Mouse (Mus musculus) lung, postnatal 14 days (tissue): ENCODE measurements around the gene Pkp2.
"Not testable (repeated sequence)": the region's sequence is repeated elsewhere in the genome, so short reads cannot be mapped to it uniquely, and the experiment has no call there.

ENCODE experiments used
- DNase-seq: peaks from one replicate; pipeline ENCODE4 v3.0.0; 2021

Pkp2 gene

GRCm38 (mm10) chr16:16213079-16213760 is at the start of gene Pkp2:
Gene Pkp2, plus strand, starts transcription at chr16:16213318.
- peak; percentile 69 for DNase-seq

DNA sequence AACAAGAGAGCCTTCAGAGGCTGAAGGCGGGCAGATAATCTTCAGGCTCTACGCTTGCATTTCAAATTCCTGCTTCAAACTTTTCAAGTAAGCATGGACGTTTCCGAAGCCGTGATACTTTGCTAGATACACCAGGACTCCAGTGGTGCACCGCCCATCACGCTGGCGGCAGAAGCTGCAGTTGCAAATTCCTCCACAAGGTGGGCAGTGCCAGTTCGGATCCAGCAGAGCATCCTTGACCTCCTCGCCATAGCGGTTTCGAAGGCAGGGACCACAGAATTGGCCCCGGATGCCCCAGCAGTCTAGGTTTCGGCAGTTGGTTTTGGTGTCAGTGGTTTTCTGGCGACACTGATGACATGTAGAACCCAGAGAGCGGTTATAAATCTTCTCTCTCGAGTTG is 15.7 kb upstream of the Pkp2 start:
- no peak for DNase-seq

GRCm38 (mm10) chr16:16201991-16202390 is 11.1 kb upstream of the Pkp2 start:
- DNase-seq, result peak; percentile 39

DNA sequence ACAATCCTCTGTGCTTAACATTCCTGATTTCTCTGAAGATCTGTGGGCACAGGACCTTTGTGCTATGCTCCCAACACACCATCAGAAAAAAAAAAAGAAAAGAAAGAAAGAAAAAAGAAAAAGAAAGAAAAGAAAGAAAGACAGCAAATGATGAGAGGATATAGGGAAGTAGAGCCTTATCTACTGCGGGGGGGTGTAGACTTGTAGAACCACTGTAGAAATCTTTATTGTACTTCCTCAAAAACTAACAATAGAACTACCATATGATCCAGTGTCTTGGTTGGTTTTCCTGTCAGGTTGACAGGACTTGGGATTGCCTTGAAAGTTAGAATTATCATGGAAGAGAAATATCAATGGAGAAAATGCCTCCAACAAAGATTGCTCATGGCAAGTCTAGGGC is 8.5 kb upstream of the Pkp2 start:
- DNase-seq, result no peak

DNA sequence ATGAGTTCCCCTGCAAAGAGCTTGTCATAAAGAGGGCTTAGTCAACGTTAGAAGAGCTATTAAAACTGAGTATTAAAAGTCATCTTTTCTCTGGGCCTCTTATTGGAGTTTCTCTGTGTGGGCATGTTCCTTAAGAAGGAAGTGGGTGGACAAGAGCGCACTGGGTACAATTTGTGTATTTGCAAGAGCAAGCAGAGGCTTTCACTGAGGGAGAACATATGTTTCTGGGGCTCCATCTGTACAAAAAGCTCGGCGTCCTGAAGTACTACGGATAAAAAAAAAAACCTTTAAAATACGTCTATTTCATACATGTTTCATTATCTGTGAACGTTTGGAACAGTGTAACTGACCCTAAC is 417 bp upstream of the Pkp2 start:
- no peak for DNase-seq

DNA sequence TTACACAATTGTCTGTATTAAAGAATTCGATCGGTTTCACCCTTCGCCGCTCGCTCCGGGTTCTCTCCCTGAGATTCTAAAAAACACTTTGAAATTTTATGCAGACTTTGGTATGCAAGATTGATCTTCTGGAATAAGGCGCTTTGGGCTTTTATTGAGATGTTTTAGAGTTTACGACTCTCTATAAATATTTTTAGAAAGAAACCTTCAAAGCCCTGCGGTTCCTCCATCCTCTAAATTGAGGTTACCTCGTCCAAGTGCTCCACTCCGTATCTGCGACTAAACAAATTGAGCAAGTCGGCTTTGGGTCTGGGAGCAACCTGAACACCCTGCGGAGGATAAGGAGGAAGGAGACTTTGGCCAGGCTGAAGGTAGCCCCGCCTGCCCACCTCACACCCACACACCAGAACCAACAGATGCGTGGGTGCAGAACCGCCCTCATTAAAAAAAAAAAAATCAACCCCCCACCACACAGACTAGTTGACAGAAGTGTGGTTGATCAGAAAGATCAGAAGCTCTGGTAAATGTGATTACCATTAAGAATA is 715 bp downstream of the Pkp2 start:
- DNase-seq, result no peak

DNA sequence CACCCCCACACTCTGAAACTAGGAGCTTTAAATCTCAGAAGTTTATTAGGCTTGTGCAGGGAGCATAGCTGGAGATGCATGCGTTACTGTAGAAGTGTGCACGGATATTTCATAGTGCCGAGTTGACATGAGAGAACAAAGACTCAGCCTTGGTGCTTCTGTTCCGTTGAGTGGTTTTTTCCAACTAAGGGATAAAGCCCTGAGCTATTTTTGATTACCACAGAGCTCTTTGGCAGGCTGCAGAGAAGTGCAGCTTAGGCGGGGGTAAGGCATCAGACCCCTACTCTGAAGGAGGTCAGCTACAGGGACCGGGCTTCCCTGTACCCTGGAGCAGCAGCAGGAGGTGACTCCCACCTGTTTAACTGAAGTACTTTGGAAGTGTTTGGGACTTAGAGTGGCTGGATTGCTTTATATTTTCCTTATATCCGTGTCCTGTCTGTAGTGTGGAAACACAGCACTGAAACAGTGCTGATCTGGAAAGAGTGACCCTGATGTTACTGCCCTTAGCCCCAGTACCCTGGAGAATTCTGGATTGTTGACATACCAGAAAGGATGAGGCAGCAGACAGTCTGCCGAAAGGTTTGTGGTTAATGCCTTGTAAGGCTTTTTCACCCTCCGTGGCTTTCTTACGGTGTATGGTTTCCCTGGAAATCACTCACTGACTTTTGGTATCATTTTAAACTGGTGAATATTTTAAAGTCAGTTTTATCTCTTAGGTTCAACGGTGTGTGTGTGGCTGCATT is 2.7 kb downstream of the Pkp2 start:
- DNase-seq, result no peak

DNA sequence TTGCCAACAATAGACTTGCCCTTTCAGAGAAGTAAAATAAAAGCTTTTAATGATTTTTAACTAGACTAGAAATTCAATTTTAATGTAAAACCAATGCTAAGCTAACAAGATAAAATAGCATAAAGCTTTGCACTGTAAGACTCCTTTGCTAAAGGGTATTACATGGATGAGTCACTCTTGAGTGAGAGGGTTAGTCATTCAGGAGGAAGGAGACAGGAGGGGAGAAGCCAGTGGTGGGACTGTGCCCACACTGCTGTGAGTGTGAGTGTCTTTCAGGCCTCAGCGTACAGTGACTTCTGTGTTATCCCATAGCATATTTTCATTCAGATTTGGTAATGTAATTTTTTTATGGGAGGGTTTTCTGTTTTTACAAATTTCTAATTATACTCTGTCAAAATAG is 3.8 kb downstream of the Pkp2 start:
- DNase-seq, result no peak

GRCm38 (mm10) chr16:16219835-16220234 is 6.7 kb downstream of the Pkp2 start:
- no peak for DNase-seq

DNA sequence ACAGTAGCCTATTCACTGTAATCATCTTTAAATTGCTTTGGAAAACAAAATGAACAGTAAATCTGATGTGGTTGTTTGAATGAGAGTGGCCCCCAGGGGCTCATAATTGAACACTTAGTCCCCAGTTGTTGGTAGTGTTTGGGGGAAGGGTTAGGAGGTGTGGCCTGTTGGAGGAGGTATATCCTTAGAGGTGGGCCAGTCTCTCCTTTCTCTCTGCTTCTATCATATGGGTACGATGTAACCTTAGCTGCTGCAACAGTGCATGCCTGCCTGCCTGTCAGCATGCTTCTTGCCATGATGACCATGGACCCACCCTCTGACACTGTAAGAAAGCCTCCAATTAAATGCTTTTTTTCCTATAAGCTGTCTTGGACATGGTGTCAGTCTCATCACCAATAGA is 9.5 kb downstream of the Pkp2 start:
- DNase-seq, result no peak

GRCm38 (mm10) chr16:16224506-16224924 is 11.4 kb downstream of the Pkp2 start:
- peak; percentile 48 for DNase-seq

DNA sequence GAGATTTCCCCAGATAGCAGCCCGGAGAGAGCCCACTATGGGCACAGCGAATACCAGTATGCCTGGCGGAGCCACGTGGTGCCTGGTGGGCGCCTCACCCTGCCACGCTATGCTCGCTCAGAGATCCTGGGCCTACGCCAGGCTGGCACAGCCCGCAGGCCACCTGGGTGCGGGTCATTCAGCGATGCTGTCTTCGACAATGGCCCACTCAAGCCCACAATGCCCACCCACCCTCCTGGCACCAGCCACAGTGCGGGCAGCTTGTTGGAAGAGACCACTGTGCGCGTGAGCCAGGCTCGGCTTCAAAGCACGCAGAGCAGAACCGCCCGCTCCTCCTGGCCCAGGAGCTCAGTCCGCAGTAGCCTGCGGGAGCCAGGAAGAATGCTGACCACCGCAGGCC is 12.7 kb downstream of the Pkp2 start:
- no peak for DNase-seq

DNA sequence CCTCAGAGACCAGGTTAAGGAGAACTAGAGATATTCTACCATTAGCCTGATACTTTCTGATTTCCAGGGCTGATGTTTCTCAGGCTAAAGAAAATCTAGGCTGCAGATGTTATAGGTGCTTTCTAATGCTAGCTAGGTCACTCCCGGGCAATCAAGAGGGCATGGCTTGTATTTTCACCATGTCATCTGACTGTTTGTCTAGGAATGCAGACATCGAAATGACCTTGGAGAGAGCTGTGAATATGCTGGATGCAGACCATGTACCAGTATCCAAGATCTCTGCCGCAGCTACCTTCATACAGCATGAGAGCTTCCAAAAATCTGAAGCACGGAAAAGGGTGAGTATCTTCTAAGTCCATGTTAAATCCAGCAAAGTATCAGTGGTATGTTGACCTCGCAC is 17.3 kb downstream of the Pkp2 start:
- no peak for DNase-seq

DNA sequence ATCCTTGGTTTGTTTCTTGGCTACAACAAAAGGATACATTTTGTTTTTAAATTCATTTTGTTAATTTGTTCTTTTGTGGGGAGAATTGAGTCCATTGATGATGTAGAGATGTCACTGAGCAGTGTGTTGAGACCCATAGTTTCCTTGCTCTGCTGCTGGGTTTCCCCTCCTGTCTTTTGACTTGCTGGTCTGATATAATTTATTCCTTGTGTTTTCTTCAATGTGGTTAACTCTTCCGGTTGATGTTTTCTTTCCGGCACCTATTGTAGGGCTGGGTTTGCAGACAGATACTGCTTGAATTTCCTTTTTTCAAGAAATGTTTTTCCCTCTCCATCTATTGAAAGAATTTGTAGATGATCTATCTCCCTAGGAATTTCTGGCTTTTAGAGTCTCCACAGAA is 20.8 kb downstream of the Pkp2 start:
- no peak for DNase-seq

DNA sequence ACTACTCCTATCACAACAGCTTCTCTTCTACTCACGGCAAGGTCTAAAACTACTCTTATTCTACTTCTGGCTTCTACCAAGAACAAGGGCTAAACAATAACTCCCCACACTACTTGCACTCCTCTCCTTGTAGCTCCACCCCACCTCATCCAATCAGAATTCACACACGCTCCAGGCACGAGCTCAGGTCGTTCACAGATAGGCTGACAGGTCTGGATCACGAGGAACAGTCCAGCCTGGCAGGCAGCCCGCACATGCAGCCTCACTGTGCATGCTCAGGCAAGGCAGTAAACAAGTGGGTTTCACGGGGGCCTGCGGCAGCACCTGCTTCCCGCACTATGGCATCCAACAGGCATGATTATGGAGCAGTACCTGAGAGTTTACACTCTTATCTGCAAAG is 23.6 kb downstream of the Pkp2 start:
- DNase-seq, result not testable (repeated sequence)

DNA sequence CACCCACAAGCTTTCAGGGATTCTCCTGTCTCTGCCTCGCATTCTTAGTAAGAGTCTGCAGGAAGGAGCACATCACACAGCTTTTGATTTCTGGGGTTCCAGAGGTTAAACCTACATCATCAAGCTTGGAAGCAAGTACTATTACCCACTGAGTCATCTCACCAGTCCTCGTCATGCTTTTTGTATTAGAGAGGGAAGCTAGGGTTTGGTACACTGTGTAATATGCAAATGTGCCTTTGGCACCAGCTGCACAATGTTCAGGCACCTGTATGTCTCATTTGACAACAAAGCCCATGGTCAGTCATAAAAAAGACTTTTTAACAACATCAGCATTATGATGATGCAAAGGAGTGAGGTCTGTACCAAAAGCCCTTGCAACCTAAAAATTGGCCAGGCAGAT is 25.2 kb downstream of the Pkp2 start:
- no peak for DNase-seq

DNA sequence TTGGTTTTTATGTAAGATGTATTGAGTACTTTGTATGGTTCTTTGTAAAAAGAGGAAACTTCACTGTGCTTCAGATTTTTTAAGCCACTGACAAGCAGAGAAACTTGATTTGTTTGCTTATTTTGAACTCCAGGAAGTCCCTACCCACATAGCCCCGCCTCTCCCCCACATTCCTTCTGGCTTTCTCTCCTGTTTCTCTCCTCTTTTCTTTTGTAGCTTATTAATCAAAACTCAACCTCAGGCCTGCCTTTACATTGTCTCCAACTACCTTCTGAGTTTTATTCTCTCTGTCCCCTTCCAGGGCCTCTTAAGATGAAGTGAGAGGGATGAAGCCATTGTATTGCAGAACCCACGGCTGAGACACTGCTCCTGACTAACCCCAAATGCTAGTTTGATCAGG is 31.6 kb downstream of the Pkp2 start:
- no peak for DNase-seq

DNA sequence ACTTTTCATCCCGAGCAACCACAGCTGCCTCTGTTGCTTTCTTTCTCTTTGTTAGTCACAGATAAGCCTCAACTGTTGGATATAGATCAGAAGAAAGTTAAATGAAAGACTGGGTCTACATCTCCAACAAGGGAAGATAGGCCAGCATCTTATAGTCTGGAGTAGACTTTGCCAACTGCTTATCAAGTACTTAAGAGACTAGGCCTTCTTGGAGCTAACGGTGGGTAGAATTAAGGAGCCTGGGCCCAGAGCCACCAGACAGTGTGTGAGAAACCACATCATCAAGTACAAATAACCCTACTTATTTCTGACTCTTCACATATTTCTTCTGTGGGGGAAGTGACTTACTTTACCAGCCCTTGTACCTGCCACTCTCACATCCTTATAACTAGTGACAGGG is 37.4 kb downstream of the Pkp2 start:
- DNase-seq, result no peak

DNA sequence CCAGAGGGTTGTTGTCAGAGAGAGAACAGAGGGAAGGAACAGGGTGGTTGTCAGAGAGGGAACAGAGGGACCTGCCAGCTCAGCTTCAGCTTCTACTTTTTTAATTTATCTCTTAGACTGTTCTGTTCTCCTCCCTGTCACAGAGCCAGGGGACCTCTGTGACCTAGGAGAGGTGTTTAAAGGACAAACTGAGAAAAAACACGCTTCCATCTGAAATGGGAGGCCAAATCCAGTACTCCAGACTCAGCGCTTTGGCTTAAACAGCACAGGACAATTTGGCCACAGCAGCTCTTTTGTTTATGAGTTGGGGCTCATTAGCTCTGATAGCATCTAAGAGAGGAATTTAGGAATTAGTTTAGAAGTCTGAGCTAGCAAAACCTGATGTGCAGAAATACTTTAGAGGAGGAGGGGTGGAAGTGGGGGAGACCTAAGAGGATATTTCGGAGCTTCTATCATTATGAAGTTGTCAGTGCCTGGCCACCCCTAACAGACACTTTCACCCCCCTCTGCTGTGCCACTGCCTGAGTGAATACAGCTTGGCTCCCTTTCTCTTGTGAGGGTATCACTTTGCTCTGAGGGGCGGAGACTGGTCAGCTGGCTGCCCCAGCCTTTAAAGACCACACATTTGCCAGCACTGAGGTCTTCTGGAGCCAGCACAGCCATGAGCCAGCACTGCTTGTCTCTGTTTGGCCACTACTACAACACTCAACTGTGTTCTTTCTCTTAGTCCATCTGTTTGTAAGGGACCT is 40.4 kb downstream of the Pkp2 start:
- DNase-seq, result peak; percentile 2

- no peak for DNase-seq
These were observed 42.1 kb downstream of the Pkp2 start for GRCm38 (mm10) chr16:16255217-16255616.

DNA sequence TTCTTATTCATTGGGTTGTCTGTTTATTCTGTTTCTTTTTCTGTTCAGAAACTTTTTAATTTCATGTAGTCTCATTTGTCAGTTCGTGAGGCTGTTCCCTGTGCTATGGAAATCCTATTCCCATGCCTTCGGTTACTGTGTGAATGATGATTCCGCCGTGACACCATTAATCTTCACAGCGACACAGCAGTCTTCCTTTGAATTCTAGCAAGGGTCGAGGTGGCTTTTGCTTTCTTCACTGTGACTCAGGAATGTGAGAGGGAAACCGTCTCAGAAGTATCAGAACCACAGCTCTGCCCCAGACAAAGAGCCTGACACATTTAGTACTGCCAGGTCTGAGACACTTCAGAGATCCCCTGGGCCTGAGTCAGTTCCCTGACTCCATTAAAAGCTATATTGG is 42.8 kb downstream of the Pkp2 start:
- no peak for DNase-seq

- DNase-seq, result no peak
These were observed 43.6 kb downstream of the Pkp2 start for GRCm38 (mm10) chr16:16256672-16257071.

GRCm38 (mm10) chr16:16260882-16261281 is 47.8 kb downstream of the Pkp2 start:
- no peak for DNase-seq

GRCm38 (mm10) chr16:16261481-16261880 is 48.4 kb downstream of the Pkp2 start:
- DNase-seq, result peak; percentile 2
